Mouse (Mus musculus): ENCODE measurements around the gene Slc20a1. TPM values are rescaled to one million over a fixed set of nuclear protein-coding genes. Genes with fewer than 3 reads are reported as not detected.
A peak's percentile ranks its signal among the peaks of the same experiment; 100 is the strongest.

The Slc20a1 gene
- polyA plus RNA-seq, 1 experiment from 2014 or later = 59.0 TPM

- no peak for ATAC-seq (ENCODE audit: low FRiP score, low TSS enrichment)
- DNase-seq = peak; percentile 64
- Histone ChIP-seq H3K4me2 (ENCODE audit: low read length) (no peak overlapping the region), H3K36me3 (ENCODE audit: control insufficient read depth, insufficient read depth, low read length) (no peaks in the 10 kb centered on the region), H3K9ac (replicated peaks; ENCODE audit: low read length) (no peak overlapping the region), H3K27me3 (ENCODE audit: control insufficient read depth, insufficient read depth, low read length) (no peaks in the 10 kb centered on the region), H3K4me1 (ENCODE audit: control insufficient read depth, insufficient read depth, low read length) (no peaks in the 10 kb centered on the region), H3K27ac (replicated peaks; ENCODE audit: low read depth, low read length) (no peak overlapping the region), H3K9me3 (ENCODE audit: control insufficient read depth, low read length) (no peaks in the 10 kb centered on the region), H3K4me3 (replicated peaks; ENCODE audit: low read depth, low read length) (no peak overlapping the region)
- 46% methylated on average over 7 of the region's 7 CpGs for WGBS
Measured at GRCm38 (mm10) chr2:129174474-129174873, 24.1 kb upstream of the Slc20a1 start.

GRCm38 (mm10) chr2:129175636-129176035 is 22.9 kb upstream of the Slc20a1 start:
- Histone ChIP-seq H3K4me1 (ENCODE audit: control insufficient read depth, insufficient read depth, low read length) (no peaks in the 10 kb centered on the region), H3K27me3 (ENCODE audit: control insufficient read depth, insufficient read depth, low read length) (no peaks in the 10 kb centered on the region), H3K27ac (replicated peaks; ENCODE audit: low read depth, low read length) (no peak overlapping the region), H3K36me3 (ENCODE audit: control insufficient read depth, insufficient read depth, low read length) (no peaks in the 10 kb centered on the region), H3K9me3 (ENCODE audit: control insufficient read depth, low read length) (no peaks in the 10 kb centered on the region), H3K4me2 (ENCODE audit: low read length) (no peak overlapping the region), H3K9ac (replicated peaks; ENCODE audit: low read length) (no peak overlapping the region), H3K4me3 (replicated peaks; ENCODE audit: low read depth, low read length) (no peak overlapping the region)
- WGBS = 81% methylated on average over 2 of the region's 2 CpGs
- ATAC-seq (ENCODE audit: low FRiP score, low TSS enrichment) = no peak
- no peak for DNase-seq

DNA sequence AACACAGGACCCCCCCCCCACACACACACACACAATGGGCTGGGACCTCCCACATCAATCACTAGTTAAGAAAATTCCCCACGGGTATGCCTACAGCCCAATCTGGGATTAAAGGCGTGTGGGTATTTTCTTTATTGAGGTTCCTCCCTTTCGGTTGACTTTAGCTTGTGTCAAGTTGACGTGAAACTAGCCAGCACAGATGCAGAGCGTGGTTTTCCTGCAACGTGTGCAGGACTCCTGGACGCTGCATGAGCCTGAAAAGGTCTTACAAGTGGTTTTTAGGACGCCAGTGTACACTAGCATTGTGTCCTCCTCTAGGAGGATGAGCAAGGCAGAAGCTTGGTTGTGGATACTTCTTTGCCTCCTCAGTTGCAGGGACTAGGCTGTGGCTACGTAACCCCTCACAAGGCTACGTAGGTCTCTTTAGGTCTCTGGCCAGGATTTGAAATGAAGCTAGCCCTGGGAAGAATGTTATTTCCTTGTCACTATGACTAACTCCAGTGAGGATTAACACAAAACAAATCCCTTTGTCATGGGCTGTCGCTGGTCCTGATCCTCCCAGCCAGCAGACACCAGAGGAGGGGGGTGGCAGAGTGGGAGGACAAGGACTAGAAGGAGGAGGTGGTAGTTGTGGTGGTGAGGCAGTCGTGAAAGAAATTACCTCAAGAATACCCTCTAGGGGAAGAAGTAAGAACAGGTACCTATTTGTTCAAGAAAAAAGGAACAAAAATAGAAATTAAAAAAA is 21.7 kb upstream of the Slc20a1 start:
- 49% methylated on average over 12 of the region's 12 CpGs for WGBS
- Histone ChIP-seq H3K9me3 (ENCODE audit: control insufficient read depth, low read length) (no peaks in the 10 kb centered on the region), H3K9ac (replicated peaks; ENCODE audit: low read length) (no peak overlapping the region), H3K4me2 (ENCODE audit: low read length) (no peak overlapping the region), H3K27me3 (ENCODE audit: control insufficient read depth, insufficient read depth, low read length) (no peaks in the 10 kb centered on the region), H3K36me3 (ENCODE audit: control insufficient read depth, insufficient read depth, low read length) (no peaks in the 10 kb centered on the region), H3K4me1 (ENCODE audit: control insufficient read depth, insufficient read depth, low read length) (no peaks in the 10 kb centered on the region), H3K27ac (replicated peaks; ENCODE audit: low read depth, low read length) (no peak overlapping the region), H3K4me3 (replicated peaks; ENCODE audit: low read depth, low read length) (no peak overlapping the region)
- ATAC-seq (ENCODE audit: low FRiP score, low TSS enrichment) = no peak
- no peak for DNase-seq

- WGBS = 34% methylated on average over 3 of the region's 3 CpGs
- no peak for ATAC-seq (ENCODE audit: low FRiP score, low TSS enrichment)
Measured at GRCm38 (mm10) chr2:129177661-129178060, 20.9 kb upstream of the Slc20a1 start.

GRCm38 (mm10) chr2:129178182-129178908 is 20.2 kb upstream of the Slc20a1 start:
- no peaks in the 10 kb centered on the region for H3K9me3 ChIP-seq (ENCODE audit: control insufficient read depth, low read length)
- 53% methylated on average over 10 of the region's 10 CpGs for WGBS
- H3K27ac ChIP-seq (replicated peaks; ENCODE audit: low read depth, low read length) = no peak overlapping the region
- H3K27me3 ChIP-seq (ENCODE audit: control insufficient read depth, insufficient read depth, low read length) = no peaks in the 10 kb centered on the region
- no peak overlapping the region for H3K9ac ChIP-seq (replicated peaks; ENCODE audit: low read length)
- no peak overlapping the region for H3K4me2 ChIP-seq (ENCODE audit: low read length)
- no peak overlapping the region for H3K4me3 ChIP-seq (replicated peaks; ENCODE audit: low read depth, low read length)
- H3K4me1 ChIP-seq (ENCODE audit: control insufficient read depth, insufficient read depth, low read length) = no peaks in the 10 kb centered on the region
- no peaks in the 10 kb centered on the region for H3K36me3 ChIP-seq (ENCODE audit: control insufficient read depth, insufficient read depth, low read length)
- ATAC-seq (ENCODE audit: low FRiP score, low TSS enrichment) (no peak), DNase-seq (no peak)

More at GRCm38 (mm10) chr2:129177661-129178060, 20.9 kb upstream of the Slc20a1 start:
- Histone ChIP-seq H3K9me3 (ENCODE audit: control insufficient read depth, low read length) (no peaks in the 10 kb centered on the region), H3K4me2 (ENCODE audit: low read length) (no peak overlapping the region), H3K9ac (replicated peaks; ENCODE audit: low read length) (no peak overlapping the region), H3K4me1 (ENCODE audit: control insufficient read depth, insufficient read depth, low read length) (no peaks in the 10 kb centered on the region), H3K27me3 (ENCODE audit: control insufficient read depth, insufficient read depth, low read length) (no peaks in the 10 kb centered on the region), H3K27ac (replicated peaks; ENCODE audit: low read depth, low read length) (no peak overlapping the region), H3K36me3 (ENCODE audit: control insufficient read depth, insufficient read depth, low read length) (no peaks in the 10 kb centered on the region), H3K4me3 (replicated peaks; ENCODE audit: low read depth, low read length) (no peak overlapping the region)
- DNase-seq = no peak

DNA sequence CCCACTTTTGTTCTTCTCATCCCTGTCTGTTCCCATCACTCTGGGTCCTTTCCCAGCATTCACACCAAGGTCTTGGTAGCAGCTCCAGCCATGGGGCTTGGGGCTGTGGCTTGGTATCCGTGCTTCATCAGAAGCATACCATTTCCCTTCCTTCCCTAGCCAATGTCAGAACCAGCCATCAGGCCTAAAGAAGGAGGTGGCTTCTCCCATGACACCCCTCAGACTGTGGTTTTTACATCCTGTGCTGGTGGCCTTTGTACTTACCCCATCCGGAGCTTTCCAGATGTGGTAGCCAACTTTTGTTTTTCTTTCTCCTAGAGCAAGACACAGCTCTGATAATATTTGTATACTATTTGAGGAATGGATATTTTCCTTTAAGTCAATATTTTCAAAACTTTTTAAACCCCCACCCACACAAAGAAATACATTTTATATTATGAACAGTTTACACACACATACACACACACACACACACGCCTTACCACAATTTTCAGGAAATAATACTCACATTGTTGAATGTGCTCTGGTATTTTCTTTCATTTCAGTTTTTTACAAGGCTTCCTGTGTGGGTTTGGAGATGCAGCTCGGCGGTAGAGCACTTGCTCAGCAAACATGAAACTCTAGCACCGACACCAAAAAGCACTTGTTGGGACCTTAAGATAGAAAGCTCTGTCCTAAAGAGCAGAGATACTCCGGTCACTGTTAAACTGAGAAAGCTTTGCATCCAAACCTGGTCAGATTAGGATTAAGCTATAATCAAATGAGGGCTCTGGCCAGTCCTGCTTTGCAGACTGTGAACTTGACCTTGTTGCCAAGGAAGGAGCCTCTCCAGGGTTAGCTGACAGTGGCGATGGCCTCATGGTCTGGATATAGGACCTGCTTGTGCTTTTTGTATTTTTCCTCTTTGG is 18.4 kb upstream of the Slc20a1 start:
- Histone ChIP-seq H3K4me3 (replicated peaks; ENCODE audit: low read depth, low read length) (no peak overlapping the region), H3K4me1 (ENCODE audit: control insufficient read depth, insufficient read depth, low read length) (no peaks in the 10 kb centered on the region), H3K9ac (replicated peaks; ENCODE audit: low read length) (no peak overlapping the region), H3K27me3 (ENCODE audit: control insufficient read depth, insufficient read depth, low read length) (no peaks in the 10 kb centered on the region), H3K4me2 (ENCODE audit: low read length) (no peak overlapping the region), H3K27ac (replicated peaks; ENCODE audit: low read depth, low read length) (no peak overlapping the region), H3K9me3 (ENCODE audit: control insufficient read depth, low read length) (no peaks in the 10 kb centered on the region), H3K36me3 (ENCODE audit: control insufficient read depth, insufficient read depth, low read length) (no peaks in the 10 kb centered on the region)
- 90% methylated on average over 8 of the region's 8 CpGs for WGBS
- DNase-seq = no peak
- ATAC-seq (ENCODE audit: low FRiP score, low TSS enrichment) = no peak

- Histone ChIP-seq H3K4me1 (ENCODE audit: control insufficient read depth, insufficient read depth, low read length) (no peaks in the 10 kb centered on the region), H3K27ac (replicated peaks; ENCODE audit: low read depth, low read length) (no peak overlapping the region), H3K36me3 (ENCODE audit: control insufficient read depth, insufficient read depth, low read length) (no peaks in the 10 kb centered on the region), H3K27me3 (ENCODE audit: control insufficient read depth, insufficient read depth, low read length) (no peaks in the 10 kb centered on the region), H3K9me3 (ENCODE audit: control insufficient read depth, low read length) (no peaks in the 10 kb centered on the region), H3K4me2 (ENCODE audit: low read length) (no peak overlapping the region), H3K4me3 (replicated peaks; ENCODE audit: low read depth, low read length) (no peak overlapping the region), H3K9ac (replicated peaks; ENCODE audit: low read length) (no peak overlapping the region)
- ATAC-seq (ENCODE audit: low FRiP score, low TSS enrichment) (no peak), DNase-seq (no peak)
- WGBS = 90% methylated on average over 5 of the region's 5 CpGs
Measured at GRCm38 (mm10) chr2:129181509-129181908, 17.1 kb upstream of the Slc20a1 start.

DNA sequence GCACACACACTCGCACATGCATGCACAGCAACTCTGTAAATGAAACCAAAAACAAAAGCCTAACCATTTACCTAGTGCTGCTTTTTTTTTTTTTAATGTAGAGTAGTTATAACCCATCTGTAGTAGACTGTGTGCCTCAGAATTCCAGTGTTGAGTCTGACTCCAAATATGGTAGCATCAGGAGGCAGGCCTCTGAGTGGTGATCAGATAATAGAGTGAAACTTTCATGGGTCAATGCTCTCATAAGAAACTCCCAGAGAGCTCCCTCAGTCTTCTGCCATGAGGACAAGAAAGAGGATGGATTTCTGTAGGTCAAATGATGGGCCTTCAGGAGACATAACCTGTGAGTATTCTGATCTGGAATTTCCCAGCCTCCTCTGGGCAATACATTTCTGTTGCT is 16.2 kb upstream of the Slc20a1 start:
- DNase-seq = no peak
- Histone ChIP-seq H3K9ac (replicated peaks; ENCODE audit: low read length) (no peak overlapping the region), H3K4me1 (ENCODE audit: control insufficient read depth, insufficient read depth, low read length) (no peaks in the 10 kb centered on the region), H3K27me3 (ENCODE audit: control insufficient read depth, insufficient read depth, low read length) (no peaks in the 10 kb centered on the region), H3K9me3 (ENCODE audit: control insufficient read depth, low read length) (no peaks in the 10 kb centered on the region), H3K36me3 (ENCODE audit: control insufficient read depth, insufficient read depth, low read length) (no peaks in the 10 kb centered on the region), H3K4me2 (ENCODE audit: low read length) (no peak overlapping the region), H3K4me3 (replicated peaks; ENCODE audit: low read depth, low read length) (no peak overlapping the region), H3K27ac (replicated peaks; ENCODE audit: low read depth, low read length) (no peak overlapping the region)
- WGBS = 95% methylated on average over 1 of the region's 1 CpGs
- ATAC-seq (ENCODE audit: low FRiP score, low TSS enrichment) = no peak

Data from midbrain, embryonic 14.5 days (tissue).